Mouse (Mus musculus) lung, embryonic 16.5 days (tissue): Measurements from ENCODE around the gene Pidd1. TPM values are rescaled to one million over a fixed set of nuclear protein-coding genes. Genes with fewer than 3 reads are reported as not detected.

ENCODE experiments used
- ATAC-seq: fragments of 200-750 bp; cut with Nextera tagmentation; 2 replicates; pipeline ENCODE4 v1.8.0; 2017; ENCODE audit warnings: low read depth, mild to moderate bottlenecking, moderate library complexity
- H3K27ac ChIP-seq: fragments of 300-500 bp; sonication (generic); 2 replicates; pipeline ENCODE4 v1.5.1; 2014; ENCODE audit warnings: mild to moderate bottlenecking, control low read depth, low read length
- H3K27me3 ChIP-seq: fragments of 300-500 bp; sonication (generic); 2 replicates; pipeline ENCODE4 v1.6.1; 2014; ENCODE audit warnings: low read depth, low read length, mixed read lengths; ENCODE audit not compliant: control insufficient read depth, insufficient read depth
- H3K36me3 ChIP-seq: fragments of 300-500 bp; sonication (generic); 2 replicates; pipeline ENCODE4 v1.6.1; 2014; ENCODE audit warnings: low read length; ENCODE audit not compliant: control insufficient read depth, insufficient read depth
- H3K4me1 ChIP-seq: fragments of 300-500 bp; sonication (generic); replicated peaks from 2 replicates; pipeline ENCODE4 v1.6.1; 2014; ENCODE audit warnings: low read length, mixed read lengths; ENCODE audit not compliant: control insufficient read depth, insufficient read depth
- H3K4me2 ChIP-seq: fragments of 300-500 bp; sonication (generic); 2 replicates; pipeline ENCODE4 v1.6.1; 2014; ENCODE audit warnings: low read depth, low read length, control low read depth
- H3K4me3 ChIP-seq: fragments of 300-500 bp; sonication (generic); 2 replicates; pipeline ENCODE4 v1.5.1; 2014; ENCODE audit warnings: mild to moderate bottlenecking, low read length, control low read depth
- H3K9ac ChIP-seq: fragments of 300-500 bp; sonication (generic); 2 replicates; pipeline ENCODE4 v1.6.1; 2014; ENCODE audit warnings: low read length, control low read depth
- H3K9me3 ChIP-seq: fragments of 300-500 bp; sonication (generic); 2 replicates; pipeline ENCODE4 v1.6.1; 2016; ENCODE audit warnings: low read length; ENCODE audit not compliant: control insufficient read depth
- WGBS: fragments of 180-500 bp; shearing (Covaris S2); extraction: QIAGEN DNeasy Blood & Tissue Kit; methylation state at CpG from one replicate; pipeline ENCODE4 v1.1.7; 2014; 5-methylcytosine and 5-hydroxymethylcytosine counted together
- polyA plus RNA-seq: library from polyadenylated mRNA; unstranded; fragments of >200 nt; fragmentation: Nextera tagmentation; extraction: Ambion mirVana; gene quantifications from 2 replicates; pipeline ENCODE4 v1.2.1, GENCODE M21; 2015

The Pidd1 gene
- polyA plus RNA-seq, 1 experiment from 2014 or later, result 14.4 TPM

DNA sequence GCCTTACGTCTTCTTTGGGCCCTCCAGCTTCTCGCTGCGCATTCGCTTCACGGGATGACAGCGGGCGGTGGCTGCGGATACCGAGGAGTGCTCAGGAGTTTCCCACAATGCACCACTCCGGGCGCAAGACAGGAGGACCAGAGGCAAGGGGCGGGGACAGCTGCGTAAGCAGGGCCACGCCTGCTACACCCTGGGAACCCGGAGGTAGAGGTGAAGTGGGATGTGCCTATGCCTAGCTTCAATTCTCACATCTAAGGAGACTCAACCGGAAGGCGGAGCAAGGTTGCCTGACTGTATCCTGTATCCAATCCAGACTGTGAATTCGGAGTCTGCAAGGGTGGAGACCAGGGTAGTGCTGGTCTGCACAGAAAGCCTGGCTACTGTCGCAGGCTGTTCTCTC lies 14.5 kb downstream of the Pidd1 start, which contains the start of gene Cend1:
TSS of gene Cend1 (minus strand) at position 182 of the 400 bp plus-strand sequence.
- WGBS, result 3% methylated on average over 19 of the region's 19 CpGs
- Histone ChIP-seq H3K4me1 (peaks cover 10% of the 10 kb centered on the region; the same call in 1 of the 2 replicates), H3K27me3 (no peaks in the 10 kb centered on the region), H3K4me2 (no peak within 1 kb of the TSS), H3K27ac (no peak within 1 kb of the TSS), H3K4me3 (no peak within 1 kb of the TSS), H3K9ac (no peak within 1 kb of the TSS), H3K36me3 (peaks cover 12% of the 10 kb centered on the region), H3K9me3 (no peaks in the 10 kb centered on the region)
- ATAC-seq, result peak; percentile 24

GRCm38 (mm10) chr7:141428701-141429100 lies 15.1 kb downstream of the Pidd1 start:
- H3K27me3 ChIP-seq, result no peaks in the 10 kb centered on the region
- no peak overlapping the region for H3K27ac ChIP-seq
- no peak overlapping the region for H3K9ac ChIP-seq
- H3K9me3 ChIP-seq, result no peaks in the 10 kb centered on the region
- peaks cover 12% of the 10 kb centered on the region for H3K36me3 ChIP-seq
- no peak for ATAC-seq
- no peak overlapping the region for H3K4me3 ChIP-seq
- 55% methylated on average over 5 of the region's 5 CpGs for WGBS
- H3K4me1 ChIP-seq, result peaks cover 5% of the 10 kb centered on the region; the same call in 1 of the 2 replicates
- no peak overlapping the region for H3K4me2 ChIP-seq

DNA sequence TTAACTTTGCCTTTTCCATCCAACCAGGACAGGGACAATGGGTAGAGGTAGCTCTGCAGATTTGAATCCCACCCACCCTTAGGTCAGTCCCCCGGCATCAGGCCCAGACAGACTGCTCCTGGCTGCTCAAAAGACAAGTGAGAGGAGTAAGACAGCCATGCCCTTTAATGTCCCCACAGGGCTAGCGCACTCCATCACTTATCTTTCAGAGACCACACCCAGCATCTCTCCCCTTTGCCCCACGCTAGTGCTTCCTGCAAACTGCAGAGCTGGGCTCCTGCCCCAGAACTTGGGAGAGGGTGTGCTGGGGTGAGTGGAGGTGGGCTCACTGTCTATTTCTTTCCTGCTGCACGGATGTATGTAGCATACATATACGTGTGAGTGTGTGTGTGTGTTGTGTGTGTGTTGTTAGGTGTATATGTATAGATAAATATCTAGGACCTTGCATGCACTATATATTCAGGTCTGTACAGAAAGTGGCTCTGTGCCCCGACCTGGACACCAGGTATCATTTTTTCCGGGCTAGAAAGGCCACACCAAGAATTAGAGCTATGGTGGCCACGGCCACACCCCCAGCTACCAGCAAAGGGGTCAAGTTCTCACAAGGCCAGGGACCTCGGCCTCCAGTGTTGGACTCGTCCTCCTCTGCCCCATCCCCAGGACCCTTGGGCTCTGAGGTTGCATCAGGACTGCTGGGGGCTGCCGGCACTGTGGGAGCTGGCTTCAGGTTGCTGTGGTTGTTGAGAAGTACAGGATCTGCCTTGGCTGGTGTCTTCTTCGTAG lies 16.7 kb downstream of the Pidd1 start:
- ATAC-seq, result no peak
- Histone ChIP-seq H3K4me3 (no peak overlapping the region), H3K27me3 (no peaks in the 10 kb centered on the region), H3K9ac (no peak overlapping the region), H3K36me3 (peaks cover 10% of the 10 kb centered on the region), H3K4me2 (no peak overlapping the region), H3K9me3 (no peaks in the 10 kb centered on the region), H3K27ac (no peak overlapping the region), H3K4me1 (peaks cover 5% of the 10 kb centered on the region; the same call in 1 of the 2 replicates)
- 71% methylated on average over 12 of the region's 12 CpGs for WGBS

DNA sequence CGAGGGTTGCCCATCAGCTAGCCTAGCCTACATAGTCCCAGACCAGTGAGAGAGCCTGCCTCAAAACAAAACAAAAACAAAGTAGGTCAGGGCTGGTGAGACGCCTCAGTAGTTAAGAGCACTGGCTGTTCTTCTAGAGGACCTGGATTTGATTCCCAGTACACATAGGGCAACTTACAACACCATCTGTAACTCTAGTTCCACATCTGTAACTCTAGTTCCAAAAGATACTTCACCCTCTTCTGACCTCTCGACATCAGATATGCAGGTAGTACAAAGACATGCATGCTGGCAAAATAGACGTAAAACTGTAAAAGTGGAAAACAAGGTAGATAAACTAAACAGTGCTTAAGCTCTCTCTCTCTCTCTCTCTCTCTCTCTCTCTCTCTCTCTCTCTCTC lies 20.0 kb downstream of the Pidd1 start:
- H3K4me3 ChIP-seq, result no peak overlapping the region
- H3K27me3 ChIP-seq, result no peaks in the 10 kb centered on the region
- WGBS, result 65% methylated on average over 4 of the region's 4 CpGs
- H3K9ac ChIP-seq, result no peak overlapping the region
- no peaks in the 10 kb centered on the region for H3K4me1 ChIP-seq
- ATAC-seq, result no peak
- H3K4me2 ChIP-seq, result no peak overlapping the region
- no peaks in the 10 kb centered on the region for H3K9me3 ChIP-seq
- H3K36me3 ChIP-seq, result no peaks in the 10 kb centered on the region
- H3K27ac ChIP-seq, result no peak overlapping the region

DNA sequence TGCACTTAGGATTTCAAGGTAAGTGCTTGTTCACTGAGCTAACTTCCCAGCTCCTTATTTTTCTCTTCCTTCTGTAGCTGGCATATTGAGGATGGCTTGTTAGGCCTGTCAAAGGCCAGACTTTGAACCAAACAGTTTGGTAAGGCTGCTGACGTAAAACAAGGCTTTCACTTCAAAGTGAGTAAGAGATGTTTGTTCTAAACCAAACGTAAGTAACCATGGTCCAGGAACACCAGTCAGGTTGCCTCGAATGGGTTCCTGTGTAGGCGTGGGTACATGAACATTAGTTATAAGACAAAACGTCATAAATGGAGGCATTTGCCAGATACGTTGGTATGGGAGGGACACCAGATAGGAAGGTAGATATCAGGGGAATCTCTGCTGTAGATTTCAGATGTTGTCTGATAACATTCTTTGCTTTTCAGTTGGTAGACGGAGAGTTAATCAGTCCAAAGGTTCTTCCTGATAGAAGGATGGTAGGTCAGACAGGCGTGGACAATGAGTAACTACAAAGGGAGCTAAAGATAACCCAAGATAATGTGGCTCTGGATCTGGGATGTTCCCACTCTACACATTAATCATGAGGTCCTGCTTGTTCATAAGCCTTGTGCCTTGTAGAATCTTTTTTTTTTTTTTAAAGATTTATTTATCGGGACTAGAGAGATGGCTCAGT lies 23.7 kb downstream of the Pidd1 start:
- H3K36me3 ChIP-seq, result no peaks in the 10 kb centered on the region
- no peak for ATAC-seq
- WGBS, result 67% methylated on average over 9 of the region's 9 CpGs
- no peak overlapping the region for H3K4me2 ChIP-seq
- H3K4me1 ChIP-seq, result no peaks in the 10 kb centered on the region
- H3K27me3 ChIP-seq, result no peaks in the 10 kb centered on the region
- H3K4me3 ChIP-seq, result no peak overlapping the region
- H3K27ac ChIP-seq, result no peak overlapping the region
- H3K9me3 ChIP-seq, result no peaks in the 10 kb centered on the region
- H3K9ac ChIP-seq, result no peak overlapping the region

- 60% methylated on average over 7 of the region's 7 CpGs for WGBS
- H3K4me1 ChIP-seq, result peaks cover 4% of the 10 kb centered on the region; the same call in 1 of the 2 replicates
- H3K4me3 ChIP-seq, result no peak overlapping the region
- H3K27me3 ChIP-seq, result no peaks in the 10 kb centered on the region
- no peaks in the 10 kb centered on the region for H3K9me3 ChIP-seq
- ATAC-seq, result no peak
- no peak overlapping the region for H3K4me2 ChIP-seq
- H3K9ac ChIP-seq, result no peak overlapping the region
- H3K36me3 ChIP-seq, result no peaks in the 10 kb centered on the region
- H3K27ac ChIP-seq, result no peak overlapping the region
Measured at GRCm38 (mm10) chr7:141418970-141419369, 24.9 kb downstream of the Pidd1 start.

GRCm38 (mm10) chr7:141417731-141418681 lies 25.8 kb downstream of the Pidd1 start:
- no peak for ATAC-seq

DNA sequence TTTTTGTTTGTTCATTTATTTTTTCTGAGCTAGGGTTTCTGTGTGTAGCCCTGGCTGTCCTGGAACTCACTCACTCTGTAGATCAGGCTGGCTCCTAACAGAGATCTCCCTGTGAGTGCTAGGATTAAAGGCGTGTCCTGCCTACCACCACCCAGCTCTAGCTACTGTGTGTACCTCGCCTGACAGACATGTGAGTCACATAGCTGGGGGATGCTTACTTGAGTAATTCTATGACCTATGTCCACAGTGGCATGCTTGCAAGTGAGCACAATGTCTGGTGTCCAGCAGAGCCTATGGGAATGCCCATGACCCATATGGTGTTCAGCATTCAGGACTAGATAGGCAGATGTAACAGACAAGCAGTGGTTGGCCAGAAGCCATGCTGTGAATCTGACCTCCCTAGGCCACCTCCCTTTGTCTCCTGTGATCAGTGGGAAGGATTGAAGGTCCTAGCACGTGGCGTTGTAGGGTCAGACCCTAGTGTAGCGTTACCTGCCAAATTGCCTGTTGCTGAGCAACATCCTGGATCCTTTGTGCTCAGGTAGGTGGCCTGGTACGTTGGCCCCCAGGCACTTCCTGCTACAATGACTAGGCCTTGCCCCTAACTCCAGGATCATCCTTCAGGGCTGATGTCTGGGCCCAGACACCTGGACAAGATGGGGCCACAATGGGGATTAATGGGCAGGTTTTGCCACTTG lies 27.5 kb downstream of the Pidd1 start:
- Histone ChIP-seq H3K4me3 (no peak overlapping the region), H3K4me2 (no peak overlapping the region), H3K27me3 (no peaks in the 10 kb centered on the region), H3K9me3 (no peaks in the 10 kb centered on the region), H3K27ac (no peak overlapping the region), H3K36me3 (no peaks in the 10 kb centered on the region), H3K9ac (no peak overlapping the region), H3K4me1 (peaks cover 10% of the 10 kb centered on the region; the same call in 1 of the 2 replicates)
- 74% methylated on average over 6 of the region's 6 CpGs for WGBS
- ATAC-seq, result no peak

More at GRCm38 (mm10) chr7:141417731-141418681, 25.8 kb downstream of the Pidd1 start:
- H3K9me3 ChIP-seq, result no peaks in the 10 kb centered on the region
- no peaks in the 10 kb centered on the region for H3K27me3 ChIP-seq
- no peak overlapping the region for H3K27ac ChIP-seq
- no peak overlapping the region for H3K9ac ChIP-seq
- no peak overlapping the region for H3K4me2 ChIP-seq
- WGBS, result 66% methylated on average over 8 of the region's 8 CpGs
- H3K4me1 ChIP-seq, result peaks cover 7% of the 10 kb centered on the region; the same call in 1 of the 2 replicates
- no peak overlapping the region for H3K4me3 ChIP-seq
- H3K36me3 ChIP-seq, result no peaks in the 10 kb centered on the region
